Mouse (Mus musculus) MN1 (cell line): Measurements from ENCODE around the gene Scd1.

ENCODE experiments used
- DNase-seq: peaks from one replicate; pipeline ENCODE4 v3.0.0-alpha.2; 2016; ENCODE audit warnings: low spot score

The Scd1 gene

GRCm38 (mm10) chr19:44365733-44366132 lies 41.9 kb downstream of the Scd1 start:
- DNase-seq = no peak

- no peak for DNase-seq
Observed at GRCm38 (mm10) chr19:44364029-44364428, 43.6 kb downstream of the Scd1 start.

GRCm38 (mm10) chr19:44363529-44363928 lies 44.1 kb downstream of the Scd1 start:
- DNase-seq = peak; percentile 50

- DNase-seq = peak; percentile 16
Observed at GRCm38 (mm10) chr19:44358700-44359099, 49.0 kb downstream of the Scd1 start.

DNA sequence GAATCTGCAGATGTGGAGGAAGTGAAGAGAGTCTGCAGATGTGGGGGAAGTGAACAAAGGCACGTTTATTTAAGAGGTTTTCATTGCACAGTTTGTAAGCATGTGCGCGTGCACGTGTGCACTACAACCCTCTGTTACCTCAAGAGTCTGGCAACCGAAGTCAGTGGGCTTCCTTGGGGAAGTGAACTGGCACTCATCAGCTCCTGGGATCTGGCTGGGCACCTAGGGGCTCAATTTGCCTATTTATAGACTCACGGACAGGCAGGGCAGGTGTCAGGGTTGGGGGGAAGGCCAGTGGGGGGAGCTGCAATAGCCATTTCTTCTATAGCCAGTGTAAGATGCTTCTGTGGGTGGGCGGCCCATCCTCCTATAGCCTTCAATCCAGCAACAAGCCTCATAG lies 55.9 kb downstream of the Scd1 start:
- no peak for DNase-seq

DNA sequence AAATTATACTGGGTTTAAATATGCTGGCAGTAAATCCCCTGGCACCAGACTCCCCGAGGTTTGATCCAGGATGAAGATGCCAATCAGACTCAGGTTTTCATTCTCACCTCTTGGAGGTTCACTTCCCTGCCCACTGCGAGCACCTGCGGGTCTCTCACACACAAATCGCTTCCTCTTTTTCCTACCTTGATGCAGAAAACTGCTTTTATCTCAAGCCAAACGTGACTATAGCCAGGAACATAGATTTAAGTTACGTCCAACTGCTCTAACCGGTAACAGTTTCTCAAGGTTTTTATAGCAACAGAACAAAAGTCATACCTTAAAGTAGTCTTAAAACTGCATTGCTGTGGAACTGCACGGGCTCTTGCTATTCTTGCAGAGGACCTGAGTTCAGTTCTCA lies 58.0 kb downstream of the Scd1 start:
- DNase-seq = no peak
